Mouse (Mus musculus) stomach, postnatal 0 days (tissue): ENCODE results near the gene Rundc3a. TPM values are rescaled to one million over a fixed set of nuclear protein-coding genes. Genes with fewer than 3 reads are reported as not detected.
"Not testable (repeated sequence)": the region's sequence is repeated elsewhere in the genome, so short reads cannot be mapped to it uniquely, and the experiment has no call there.

ENCODE experiments used
- ATAC-seq: fragments of 200-750 bp; cut with Nextera tagmentation; 2 replicates; pipeline ENCODE4 v1.8.0; 2017; ENCODE audit not compliant: low FRiP score, low TSS enrichment
- DNase-seq: peaks from one replicate; pipeline ENCODE4 v3.0.0-alpha.2; 2016; ENCODE audit warnings: low spot score
- H3K27ac ChIP-seq: fragments of 300-500 bp; sonication (generic); replicated peaks from 2 replicates; pipeline ENCODE4 v1.5.1; 2014; ENCODE audit warnings: mild to moderate bottlenecking, control low read depth
- H3K27me3 ChIP-seq: fragments of 300-500 bp; sonication (generic); 2 replicates; pipeline ENCODE4 v1.6.1; 2014; ENCODE audit warnings: low read length; ENCODE audit not compliant: control insufficient read depth, insufficient read depth
- H3K36me3 ChIP-seq: fragments of 300-500 bp; sonication (generic); 2 replicates; pipeline ENCODE4 v1.6.1; 2014; ENCODE audit warnings: low read length, mixed read lengths; ENCODE audit not compliant: control insufficient read depth, insufficient read depth
- H3K4me1 ChIP-seq: fragments of 300-500 bp; sonication (generic); replicated peaks from 2 replicates; pipeline ENCODE4 v1.6.1; 2014; ENCODE audit warnings: antibody characterized with exemption; ENCODE audit not compliant: control insufficient read depth, insufficient read depth
- H3K4me2 ChIP-seq: fragments of 300-500 bp; sonication (generic); replicated peaks from 2 replicates; pipeline ENCODE4 v1.6.1; 2014; ENCODE audit warnings: low read depth, mild to moderate bottlenecking, control low read depth, moderate library complexity
- H3K4me3 ChIP-seq: fragments of 300-500 bp; sonication (generic); 2 replicates; pipeline ENCODE4 v1.5.1; 2014; ENCODE audit warnings: low read depth, low read length, control low read depth
- H3K9ac ChIP-seq: fragments of 300-500 bp; sonication (generic); 2 replicates; pipeline ENCODE4 v1.6.1; 2014; ENCODE audit warnings: mild to moderate bottlenecking, low read length, control low read depth, mixed read lengths
- H3K9me3 ChIP-seq: fragments of 300-500 bp; sonication (generic); 2 replicates; pipeline ENCODE4 v1.6.1; 2016; ENCODE audit warnings: low read length; ENCODE audit not compliant: control insufficient read depth
- CTCF ChIP-seq: IDR thresholded peaks from 2 replicates; pipeline ENCODE4 v1.5.1; 2016; ENCODE audit warnings: antibody characterized with exemption, low read depth, mild to moderate bottlenecking, moderate library complexity
- EP300 ChIP-seq: optimal IDR thresholded peaks from 2 replicates; pipeline ENCODE3; 2016; ENCODE audit warnings: antibody characterized with exemption
- WGBS: fragments of 180-500 bp; shearing (Covaris S2); extraction: QIAGEN DNeasy Blood & Tissue Kit; methylation state at CpG from one replicate; pipeline ENCODE4 v1.1.7; 2014; 5-methylcytosine and 5-hydroxymethylcytosine counted together
- polyA plus RNA-seq: library from polyadenylated mRNA; unstranded; fragments of >200 nt; fragmentation: Nextera tagmentation; extraction: Ambion mirVana; gene quantifications from 2 replicates; pipeline ENCODE4 v1.2.1, GENCODE M21; 2015

Rundc3a gene
- polyA plus RNA-seq, 1 experiment from 2014 or later, result 5.1 TPM

GRCm38 (mm10) chr11:102364570-102365371 is 28.4 kb upstream of the Rundc3a start:
- TF ChIP-seq CTCF (no peak), EP300 (no peak)
- Histone ChIP-seq H3K4me3 (no peak overlapping the region), H3K4me1 (no peaks in the 10 kb centered on the region), H3K9me3 (no peaks in the 10 kb centered on the region), H3K4me2 (no peak overlapping the region), H3K9ac (no peak overlapping the region), H3K27me3 (no peaks in the 10 kb centered on the region), H3K36me3 (no peaks in the 10 kb centered on the region), H3K27ac (no peak overlapping the region)
- WGBS, result 68% methylated on average over 14 of the region's 14 CpGs
- DNase-seq (no peak), ATAC-seq (peak; percentile 41; the same call in 1 of the 2 replicates)

GRCm38 (mm10) chr11:102365699-102366098 is 27.5 kb upstream of the Rundc3a start:
- no peaks in the 10 kb centered on the region for H3K36me3 ChIP-seq
- H3K9me3 ChIP-seq, result no peaks in the 10 kb centered on the region
- no peaks in the 10 kb centered on the region for H3K4me1 ChIP-seq
- TF ChIP-seq CTCF, result no peak
- TF ChIP-seq EP300, result no peak
- DNase-seq (no peak), ATAC-seq (no peak)
- no peak overlapping the region for H3K27ac ChIP-seq
- WGBS, result 57% methylated on average over 4 of the region's 4 CpGs
- H3K4me3 ChIP-seq, result no peak overlapping the region
- no peak overlapping the region for H3K9ac ChIP-seq
- H3K4me2 ChIP-seq, result no peak overlapping the region
- no peaks in the 10 kb centered on the region for H3K27me3 ChIP-seq

GRCm38 (mm10) chr11:102366103-102366502 is 27.1 kb upstream of the Rundc3a start, which contains the start of gene Slc4a1:
Gene Slc4a1 (minus strand): TSS chr11:102366203.
- H3K27ac ChIP-seq, H3K36me3 ChIP-seq, H3K4me3 ChIP-seq, ATAC-seq, H3K4me1 ChIP-seq, H3K27me3 ChIP-seq, H3K4me2 ChIP-seq, DNase-seq, H3K9ac ChIP-seq, H3K9me3 ChIP-seq: not testable (repeated sequence)
- 76% methylated on average over 8 of the region's 8 CpGs for WGBS

- Histone ChIP-seq H3K27ac (no peak overlapping the region), H3K9me3 (no peaks in the 10 kb centered on the region), H3K36me3 (no peaks in the 10 kb centered on the region), H3K4me3 (no peak overlapping the region), H3K9ac (no peak overlapping the region), H3K4me1 (no peaks in the 10 kb centered on the region), H3K27me3 (no peaks in the 10 kb centered on the region), H3K4me2 (no peak overlapping the region)
- ATAC-seq (no peak), DNase-seq (no peak)
- TF ChIP-seq EP300, result no peak
- no peak for TF ChIP-seq CTCF
- WGBS, result 70% methylated on average over 9 of the region's 9 CpGs
These were observed 25.5 kb upstream of the Rundc3a start for GRCm38 (mm10) chr11:102367504-102368280.

GRCm38 (mm10) chr11:102368347-102368746 is 24.9 kb upstream of the Rundc3a start:
- Histone ChIP-seq H3K9me3 (no peaks in the 10 kb centered on the region), H3K4me2 (no peak overlapping the region), H3K4me3 (no peak overlapping the region), H3K4me1 (no peaks in the 10 kb centered on the region), H3K9ac (no peak overlapping the region), H3K27me3 (no peaks in the 10 kb centered on the region), H3K36me3 (no peaks in the 10 kb centered on the region), H3K27ac (no peak overlapping the region)
- ATAC-seq, result no peak
- no peak for DNase-seq
- 82% methylated on average over 5 of the region's 5 CpGs for WGBS
- no peak for TF ChIP-seq CTCF

- Histone ChIP-seq H3K27me3 (no peaks in the 10 kb centered on the region), H3K9me3 (no peaks in the 10 kb centered on the region), H3K4me2 (no peak overlapping the region), H3K27ac (no peak overlapping the region), H3K4me1 (no peaks in the 10 kb centered on the region), H3K36me3 (no peaks in the 10 kb centered on the region), H3K4me3 (no peak overlapping the region), H3K9ac (no peak overlapping the region)
- TF ChIP-seq EP300 (no peak), CTCF (no peak)
- DNase-seq, result no peak
- no peak for ATAC-seq
- 76% methylated on average over 4 of the region's 4 CpGs for WGBS
These were observed 23.9 kb upstream of the Rundc3a start for GRCm38 (mm10) chr11:102369263-102369662.
